Mouse (Mus musculus): ENCODE measurements around the gene Iglon5. TPM values are rescaled to one million over a fixed set of nuclear protein-coding genes. Genes with fewer than 3 reads are reported as not detected.

Iglon5 gene
- total RNA-seq (2021): 10 to 100 TPM; 51.1 to 51.6 TPM
- long read RNA-seq, partial matches to known transcripts: 1 of 1 reads
- long read RNA-seq, other reads (novel, unspliced or antisense): 0 of 1 reads

DNA sequence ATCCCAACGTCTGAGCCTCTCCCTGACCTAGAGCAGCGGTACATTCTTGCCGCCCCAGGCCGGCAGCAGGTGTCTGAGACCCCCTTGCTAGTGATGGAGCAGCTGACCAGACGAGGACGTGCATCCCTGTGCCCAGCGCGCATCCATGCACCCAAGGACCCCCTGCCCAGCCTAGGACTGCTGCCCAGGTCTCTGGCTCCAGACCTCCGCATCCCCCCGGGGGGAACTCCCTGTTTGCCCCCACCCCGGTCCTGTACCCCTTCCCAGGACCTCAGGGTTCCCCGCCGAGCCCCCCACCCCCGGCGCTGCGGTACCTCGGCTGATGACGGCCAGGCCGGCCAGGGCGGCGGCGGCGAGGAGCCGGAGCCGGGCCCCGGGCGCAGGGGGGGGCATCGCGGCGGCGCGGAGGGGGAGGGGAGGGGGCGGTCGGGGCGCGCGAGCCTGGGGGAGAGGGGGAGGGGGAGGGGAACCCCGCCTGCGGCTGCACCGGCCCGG is at the start of gene Iglon5:
Gene Iglon5 (minus strand): TSS at position 445 of the 495 bp plus-strand sequence.
- peak; percentile 37 to 55 for DNase-seq (ENCODE audit: low spot score in 2 of 2)

DNA sequence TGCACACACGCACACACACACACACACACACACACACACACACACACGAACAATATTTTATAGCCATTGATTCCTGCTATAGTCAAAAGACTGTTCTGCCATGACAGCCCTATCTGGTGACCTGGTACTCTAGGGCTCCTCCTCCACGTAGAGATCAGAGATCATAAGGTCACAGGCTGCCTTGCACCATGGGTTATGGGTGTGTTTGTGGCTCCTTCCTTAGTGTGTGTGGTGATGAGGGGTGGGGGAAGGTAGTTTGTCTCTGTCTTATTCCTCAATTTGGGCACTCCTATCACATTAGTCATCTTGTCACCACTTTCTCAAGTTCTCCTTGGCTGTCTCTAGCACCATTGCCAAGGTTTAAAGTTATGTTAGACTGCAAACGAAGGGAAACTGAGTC is 48.6 kb upstream of the Iglon5 start:
- no peak for DNase-seq (ENCODE audit: low spot score in 2 of 2)

DNA sequence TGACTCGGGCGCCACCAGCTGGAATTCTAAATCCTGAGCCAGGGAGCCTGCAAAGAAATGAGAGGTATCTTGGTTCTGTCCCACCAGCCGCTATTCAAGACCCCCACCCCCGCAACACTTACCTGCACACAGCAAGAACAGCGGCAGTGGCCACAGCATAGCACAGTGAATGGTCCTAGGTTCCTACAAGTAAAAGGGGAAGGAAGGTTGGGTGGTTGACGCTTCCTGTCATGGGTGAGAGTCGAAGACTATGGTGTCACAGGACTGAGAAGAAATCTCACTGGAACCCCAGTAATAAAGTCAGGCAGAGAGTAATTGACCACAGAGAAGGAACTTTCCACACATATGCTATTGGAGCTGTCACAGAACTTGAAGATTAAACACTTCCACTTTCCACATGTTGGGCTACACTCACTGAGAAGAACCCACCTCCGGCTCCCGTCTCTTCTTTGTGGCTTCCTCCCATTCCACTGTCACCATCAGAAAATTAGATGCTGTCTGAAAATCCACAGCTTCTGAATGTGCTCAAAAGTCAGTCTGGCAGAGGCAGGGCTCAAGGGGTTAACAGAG is 43.1 kb upstream of the Iglon5 start:
- no peak for DNase-seq (ENCODE audit: low spot score in 2 of 2)

DNA sequence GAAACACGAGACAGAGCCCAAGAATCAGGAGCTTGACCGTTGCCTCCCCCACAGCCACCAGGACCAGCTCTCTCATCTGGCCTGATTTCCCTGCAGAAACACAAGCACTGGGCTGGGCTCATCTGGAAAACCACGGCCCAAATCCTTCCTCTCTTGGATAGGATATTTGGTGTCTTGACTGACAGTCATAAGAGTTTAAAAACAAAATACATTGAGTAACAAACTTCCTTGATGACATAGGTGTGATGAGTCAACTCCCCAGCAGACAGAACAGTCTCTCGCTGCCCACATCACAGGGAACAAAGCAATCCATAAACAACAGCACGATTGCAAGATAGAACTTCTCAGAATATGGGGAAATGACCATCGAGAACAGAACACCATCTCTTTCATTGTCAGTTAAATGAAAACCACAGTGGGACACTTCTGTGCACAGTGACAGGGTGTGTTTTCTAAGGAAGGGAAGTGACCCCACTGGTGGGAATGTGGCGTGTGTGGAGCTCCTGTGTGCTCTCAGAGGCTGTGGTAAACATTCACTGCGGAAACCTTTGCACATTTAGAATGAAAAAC is 40.4 kb upstream of the Iglon5 start:
- no peak for DNase-seq (ENCODE audit: low spot score in 2 of 2)

DNA sequence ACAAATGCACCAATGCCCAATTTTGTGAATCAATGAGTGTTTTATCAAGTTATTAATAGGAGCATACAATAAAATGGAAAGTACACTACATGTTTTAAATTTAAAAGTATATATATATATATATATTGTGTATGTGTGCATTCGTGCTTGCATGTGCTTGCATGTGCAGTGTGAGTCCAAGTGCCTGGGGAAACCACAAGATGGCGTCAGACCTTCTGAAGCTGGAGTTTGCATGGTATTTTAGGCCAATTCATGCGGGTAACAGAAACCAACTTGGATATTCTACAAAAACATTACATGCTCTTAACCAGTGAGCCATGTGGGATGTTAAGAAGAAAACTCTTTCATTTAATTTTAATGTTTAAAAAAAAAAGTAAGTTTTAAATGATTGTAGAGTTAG is 35.4 kb upstream of the Iglon5 start:
- no peak for DNase-seq (ENCODE audit: low spot score in 2 of 2)

DNA sequence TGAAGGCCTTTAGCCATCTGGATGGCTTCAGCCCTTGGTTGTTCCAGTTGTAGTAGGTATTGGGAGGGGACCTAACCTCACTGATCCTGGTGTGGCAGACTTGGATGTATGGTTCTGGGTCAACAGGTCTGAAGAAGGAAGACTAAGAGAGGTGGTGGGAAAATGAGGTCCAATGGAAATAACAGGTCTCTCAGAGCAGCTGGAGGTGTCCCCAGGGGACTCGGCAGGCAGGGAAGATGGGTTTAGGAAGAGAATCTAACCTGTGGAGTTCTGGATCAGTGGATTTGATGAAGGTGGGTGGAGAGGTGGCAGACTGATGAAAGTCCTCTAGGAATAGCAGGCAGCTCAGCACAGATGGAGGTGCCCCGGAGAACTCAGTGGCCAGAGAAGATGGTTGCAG is 32.9 kb upstream of the Iglon5 start:
- no peak for DNase-seq (ENCODE audit: low spot score in 2 of 2)

DNA sequence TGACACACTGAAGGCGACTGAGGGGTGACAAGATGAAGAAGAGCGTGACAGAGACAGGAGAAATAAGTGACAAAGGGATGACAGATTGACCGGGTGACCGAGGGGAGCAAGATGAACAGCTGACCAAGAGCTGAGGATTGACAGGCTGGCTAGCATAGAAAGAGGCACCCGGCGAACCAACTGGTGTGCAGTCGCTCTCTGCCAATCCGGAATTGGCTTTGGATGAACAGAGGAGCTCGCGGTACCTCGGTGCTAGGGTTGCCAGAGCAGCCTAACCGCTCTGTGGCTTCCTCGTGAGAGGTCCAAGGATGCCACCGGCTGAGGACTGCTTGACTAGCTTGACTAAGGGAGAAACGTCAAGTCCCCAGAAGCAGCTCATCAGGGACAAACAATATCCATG is 28.5 kb upstream of the Iglon5 start:
- peak; percentile 24 to 47 for DNase-seq (ENCODE audit: low spot score in 2 of 2)

DNA sequence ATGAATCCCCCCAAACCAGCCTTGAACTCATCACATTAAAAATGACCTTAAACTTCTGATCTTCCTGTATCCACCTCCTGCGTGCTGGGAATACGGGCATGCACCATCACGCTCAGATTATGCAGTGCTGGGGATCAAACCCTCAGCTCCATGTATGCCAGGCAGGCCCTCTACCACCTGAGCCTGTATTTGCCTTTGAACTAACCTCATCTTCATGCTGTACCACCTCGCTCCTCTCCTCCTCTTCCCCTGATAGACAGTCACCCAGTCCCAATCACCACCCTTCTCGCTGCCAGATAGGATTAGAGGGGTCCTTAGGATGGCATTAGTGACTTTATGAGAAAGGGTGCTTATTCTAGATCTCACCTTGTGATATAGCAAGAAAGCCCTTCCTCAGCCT is 25.2 kb upstream of the Iglon5 start:
- DNase-seq (ENCODE audit: low spot score in 2 of 2): no peak

DNA sequence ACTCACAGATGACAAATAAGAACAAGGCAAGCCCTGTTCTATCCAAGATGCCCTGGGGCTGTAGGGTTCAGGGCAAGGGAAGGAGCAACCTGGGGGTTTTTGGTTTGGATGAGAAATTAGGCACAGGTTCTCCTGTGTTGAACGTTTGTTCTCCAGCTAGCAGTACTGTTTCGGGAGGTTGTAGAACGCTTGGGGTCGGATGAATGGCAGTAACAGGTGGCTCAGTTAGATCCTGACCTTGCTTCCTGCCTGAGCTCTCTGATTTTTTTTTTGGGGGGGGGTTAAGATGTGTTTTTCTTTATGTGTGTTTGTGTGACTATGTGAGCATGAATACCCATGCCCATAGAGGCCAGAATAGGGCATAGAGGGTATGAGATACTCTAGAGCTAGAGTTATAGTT is 22.6 kb upstream of the Iglon5 start:
- DNase-seq (ENCODE audit: low spot score in 2 of 2): no peak

DNA sequence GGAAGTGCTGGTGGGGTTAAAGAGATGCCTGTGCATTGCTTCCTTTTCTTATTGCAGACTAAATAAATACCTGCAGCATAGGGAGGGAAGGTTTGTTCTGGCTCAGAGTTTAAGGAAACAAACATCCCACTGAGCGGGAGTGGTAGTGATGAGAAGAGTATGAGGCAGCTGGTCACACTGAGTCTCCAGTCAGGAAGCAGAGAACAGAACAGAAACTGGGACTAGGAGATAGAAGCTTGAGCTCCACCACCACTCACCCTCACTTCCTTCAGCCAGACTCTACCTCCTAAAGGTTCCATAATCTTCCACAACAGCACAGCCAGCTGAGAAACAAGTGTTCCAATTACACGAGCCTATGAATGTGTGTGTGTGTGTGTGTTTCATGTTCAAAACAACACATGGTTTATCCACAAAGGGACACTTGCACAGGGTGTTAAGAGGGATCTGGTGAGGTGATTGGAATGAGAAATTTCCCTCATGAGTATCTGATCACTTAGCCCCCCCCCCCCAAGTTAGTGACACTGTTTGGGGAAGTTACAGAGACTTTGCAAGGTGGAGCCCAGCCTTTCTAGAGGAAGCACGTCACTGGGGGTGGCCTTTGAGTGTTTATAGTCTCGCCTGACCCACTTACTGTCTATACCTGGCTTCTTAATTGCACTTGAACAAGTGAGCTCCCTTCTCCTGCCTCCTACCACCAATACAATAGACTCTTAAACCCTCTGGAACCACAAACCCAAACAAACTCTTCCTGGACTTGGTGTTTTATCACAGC is 22.0 kb upstream of the Iglon5 start:
- DNase-seq (ENCODE audit: low spot score in 2 of 2): no peak

DNA sequence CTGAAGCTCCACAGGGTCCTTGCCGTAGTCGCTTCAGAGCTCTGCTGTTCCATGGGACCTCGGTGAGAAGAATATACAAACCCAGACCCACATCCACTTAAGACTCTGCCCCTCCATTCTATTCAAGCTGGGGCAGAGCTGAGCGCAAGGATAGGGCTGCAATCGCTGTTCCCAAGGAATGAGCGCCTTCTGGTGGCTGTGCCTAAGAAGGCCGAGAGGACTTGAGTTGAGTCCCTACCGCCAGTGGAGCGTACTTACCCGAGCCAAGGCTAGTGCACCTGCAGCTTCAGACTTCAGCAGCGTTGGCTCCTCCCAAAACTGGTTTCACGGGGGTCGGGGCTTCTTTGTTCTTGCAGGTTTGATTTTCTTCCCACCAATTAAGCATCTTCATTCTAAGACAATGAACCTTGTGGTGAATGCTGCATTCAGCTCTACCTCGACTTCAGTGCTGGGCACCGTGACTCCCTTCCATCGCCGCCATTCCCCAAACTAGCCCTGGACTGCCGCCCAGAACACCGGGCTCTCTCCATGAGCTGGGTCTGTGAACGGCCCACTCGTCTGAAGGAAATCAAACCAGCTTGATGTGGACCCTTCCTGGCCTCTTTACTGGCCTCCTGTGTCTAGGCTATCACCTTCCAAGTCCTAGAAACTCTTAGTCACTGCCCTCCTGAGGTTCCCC is 5.6 kb upstream of the Iglon5 start:
- peak; percentile 66 to 75 for DNase-seq (ENCODE audit: low spot score in 2 of 2)

DNA sequence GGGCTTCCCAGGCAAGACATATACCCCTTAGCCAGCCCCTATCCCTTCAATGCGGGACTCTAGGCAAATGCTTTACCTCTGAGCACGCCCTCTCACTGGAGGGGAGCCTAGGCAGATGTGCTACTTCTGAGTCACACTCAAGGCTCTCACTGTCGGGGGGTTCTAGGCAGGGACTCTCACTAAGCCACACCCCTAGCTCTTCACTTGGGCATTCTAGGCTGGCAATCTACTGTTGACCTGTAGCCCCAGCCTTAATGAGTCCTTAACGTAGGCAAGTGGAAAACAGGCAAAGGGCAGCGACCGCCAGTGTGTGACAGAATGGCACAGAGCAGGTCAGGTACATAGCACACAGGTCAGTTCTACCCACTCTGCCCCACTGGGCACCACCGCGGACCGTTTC is 986 bp upstream of the Iglon5 start:
- DNase-seq (ENCODE audit: low spot score in 2 of 2): no peak

DNA sequence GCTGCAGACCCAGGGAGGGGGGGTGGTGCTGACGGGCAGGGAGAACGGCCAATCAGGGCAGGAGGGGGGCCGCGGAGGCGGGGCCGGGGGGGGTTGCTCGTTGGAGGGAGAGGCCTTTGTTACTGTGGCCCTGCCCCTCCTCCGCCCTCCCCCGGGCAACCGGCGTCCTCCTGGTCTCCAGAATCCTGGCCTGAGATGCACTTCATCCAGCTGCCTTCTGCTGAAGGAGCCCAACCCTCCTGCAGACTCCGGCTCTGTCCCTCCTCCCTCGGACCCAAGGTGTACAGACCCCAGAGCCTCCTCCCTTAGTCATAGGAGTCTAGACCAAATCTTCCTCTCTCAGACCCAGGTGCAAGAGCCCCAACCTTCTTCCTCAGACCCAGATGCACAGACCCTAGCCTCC is 308 bp upstream of the Iglon5 start:
- peak; percentile 78 to 83 for DNase-seq (ENCODE audit: low spot score in 2 of 2)

DNA sequence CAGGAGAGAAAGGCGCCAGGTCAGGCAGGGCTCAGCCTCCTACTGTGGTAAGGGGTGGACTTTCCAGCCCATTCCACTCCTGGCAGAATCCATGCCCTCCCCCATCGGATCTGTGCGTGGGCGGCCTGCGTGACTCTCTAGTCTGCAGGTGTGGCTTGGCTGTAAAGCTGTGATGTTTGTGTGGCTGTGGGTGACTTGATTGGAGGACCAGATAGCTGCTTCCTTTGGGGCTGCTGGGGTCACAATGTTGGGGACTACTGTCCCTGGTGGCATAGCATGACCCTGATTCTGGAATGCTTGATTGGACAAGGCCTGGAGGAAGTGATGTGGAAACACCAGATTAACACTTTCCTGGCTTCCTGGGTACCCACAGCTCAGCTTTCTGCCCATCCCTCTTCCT is 1.2 kb downstream of the Iglon5 start:
- DNase-seq (ENCODE audit: low spot score in 2 of 2): no peak

DNA sequence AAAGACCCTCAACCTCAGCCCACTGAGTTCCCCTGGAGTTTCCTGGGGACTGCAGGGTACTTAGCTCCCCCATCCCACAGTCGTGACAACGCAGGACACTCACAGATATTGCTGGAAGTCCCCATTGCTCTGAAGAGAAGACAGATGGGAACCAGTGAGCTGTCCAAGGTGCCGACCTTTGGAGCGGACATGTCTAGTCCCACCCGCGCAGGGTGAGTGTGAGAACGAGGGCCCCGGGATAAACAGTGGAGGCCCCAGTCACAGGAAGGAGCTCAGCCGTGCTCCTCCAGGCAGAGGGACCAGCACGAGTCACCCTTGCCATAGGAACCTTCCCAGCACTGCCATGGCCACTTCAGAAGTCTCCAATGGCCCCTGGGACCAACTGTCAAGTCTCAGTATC is 6.6 kb downstream of the Iglon5 start:
- DNase-seq (ENCODE audit: low spot score in 2 of 2): no peak

DNA sequence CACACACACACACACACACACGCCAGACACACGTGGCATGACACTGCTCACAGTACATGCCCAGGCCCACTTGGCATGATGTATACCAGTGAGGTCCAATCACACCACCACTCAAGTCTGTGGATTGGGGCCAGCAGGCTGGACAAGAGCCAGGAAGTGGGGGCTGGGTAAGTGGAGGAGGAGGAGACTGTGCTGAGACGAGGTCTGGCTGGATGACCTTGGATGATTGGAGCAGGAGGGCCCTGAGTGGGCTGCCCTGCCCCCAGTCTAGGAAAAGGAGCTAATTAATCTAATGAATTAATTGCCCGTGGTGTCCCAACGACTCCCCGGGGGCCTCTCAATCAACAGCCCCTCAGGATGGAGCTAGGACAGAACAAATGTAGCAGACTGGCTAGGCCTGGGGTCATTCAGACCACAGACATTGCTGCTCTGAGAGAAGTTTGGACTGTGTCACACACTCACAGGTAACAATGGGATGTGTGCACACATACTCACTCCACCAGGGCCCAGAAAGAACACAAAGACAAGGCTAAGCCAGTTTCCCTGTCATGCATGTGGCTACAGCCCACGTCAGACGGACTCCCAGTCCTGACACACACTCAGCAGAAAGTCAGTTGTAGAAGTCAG is 7.7 kb downstream of the Iglon5 start:
- DNase-seq (ENCODE audit: low spot score in 2 of 2): peak; percentile 58 to 64

DNA sequence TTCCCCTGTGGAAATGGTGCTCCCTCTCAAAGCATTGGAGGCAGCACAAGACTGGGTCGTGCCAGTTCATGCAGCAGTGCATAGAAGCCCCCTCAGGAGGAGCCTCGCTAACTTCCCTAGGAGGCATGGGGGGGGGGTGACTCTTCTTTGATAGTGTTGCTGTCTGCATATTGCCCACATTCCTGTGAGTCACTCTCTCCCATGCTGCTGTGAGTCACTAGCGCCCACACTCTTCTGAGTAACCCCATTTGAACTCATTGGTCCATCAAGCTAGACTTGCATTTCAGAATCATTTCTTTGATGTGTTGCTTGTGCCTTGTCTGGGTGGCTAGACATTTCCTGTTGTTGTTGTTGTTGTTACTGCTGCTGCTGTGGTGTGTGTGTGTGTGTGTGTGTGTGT is 8.7 kb downstream of the Iglon5 start:
- DNase-seq (ENCODE audit: low spot score in 2 of 2): no peak

DNA sequence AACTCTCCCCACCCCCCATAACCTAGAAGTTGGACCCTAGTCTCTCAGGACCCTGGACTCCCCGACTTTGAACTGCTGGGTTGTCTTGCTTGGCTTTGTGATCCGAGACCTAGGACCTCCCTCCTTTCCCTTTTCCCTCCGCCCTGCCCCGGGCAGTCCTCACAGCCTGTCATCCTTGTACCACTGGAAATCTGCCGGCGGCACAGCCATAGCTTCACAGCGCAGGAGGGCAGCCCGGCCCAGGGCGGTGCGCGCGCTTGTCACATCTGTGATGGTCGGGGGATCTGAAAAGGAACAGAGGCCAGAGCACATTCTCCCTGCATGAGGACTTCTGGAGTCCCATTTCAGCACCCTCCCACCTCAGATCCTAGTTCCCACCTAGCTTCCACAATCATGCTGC is 13.5 kb downstream of the Iglon5 start:
- DNase-seq (ENCODE audit: low spot score in 2 of 2): no peak

DNA sequence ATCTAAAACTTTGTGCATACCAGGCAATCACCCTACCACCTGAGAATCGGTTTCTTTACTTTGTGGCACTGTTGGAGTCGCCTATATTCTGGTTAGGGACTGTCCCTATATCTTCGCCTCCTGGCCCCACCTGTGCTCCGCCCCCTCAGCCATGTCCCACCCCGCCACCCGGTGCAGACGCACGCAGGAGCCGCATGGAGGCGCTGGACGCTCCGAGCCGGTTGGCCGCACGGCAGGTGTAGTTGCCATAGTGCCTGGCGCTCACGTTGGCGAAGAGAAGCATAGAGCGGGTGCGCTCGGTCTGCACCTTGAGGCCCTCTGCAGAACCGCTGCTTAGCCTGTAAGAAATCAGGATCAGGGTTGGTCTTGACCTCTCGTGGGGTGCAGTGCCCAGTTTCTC is 14.2 kb downstream of the Iglon5 start:
- no peak for DNase-seq (ENCODE audit: low spot score in 2 of 2)

DNA sequence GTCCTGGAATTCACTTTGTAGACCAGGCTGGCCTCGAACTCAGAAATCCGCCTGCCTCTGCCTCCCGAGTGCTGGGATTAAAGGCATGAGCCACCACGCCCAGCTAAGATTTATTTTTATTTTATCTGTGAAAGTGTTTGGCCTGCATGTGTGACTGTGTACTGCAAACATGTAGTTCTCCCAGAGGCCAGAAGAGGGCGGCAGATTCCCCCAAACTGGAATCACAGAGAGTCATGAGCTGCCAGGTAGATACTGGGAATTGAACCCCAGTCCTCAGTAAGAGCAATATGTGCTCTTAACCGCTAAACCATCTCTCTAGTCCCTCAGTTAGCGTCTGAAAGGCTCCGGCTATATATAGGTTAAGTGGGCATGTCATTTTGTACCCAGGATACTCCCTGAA is 19.5 kb downstream of the Iglon5 start:
- peak; percentile 44 to 59 for DNase-seq (ENCODE audit: low spot score in 2 of 2)

DNA sequence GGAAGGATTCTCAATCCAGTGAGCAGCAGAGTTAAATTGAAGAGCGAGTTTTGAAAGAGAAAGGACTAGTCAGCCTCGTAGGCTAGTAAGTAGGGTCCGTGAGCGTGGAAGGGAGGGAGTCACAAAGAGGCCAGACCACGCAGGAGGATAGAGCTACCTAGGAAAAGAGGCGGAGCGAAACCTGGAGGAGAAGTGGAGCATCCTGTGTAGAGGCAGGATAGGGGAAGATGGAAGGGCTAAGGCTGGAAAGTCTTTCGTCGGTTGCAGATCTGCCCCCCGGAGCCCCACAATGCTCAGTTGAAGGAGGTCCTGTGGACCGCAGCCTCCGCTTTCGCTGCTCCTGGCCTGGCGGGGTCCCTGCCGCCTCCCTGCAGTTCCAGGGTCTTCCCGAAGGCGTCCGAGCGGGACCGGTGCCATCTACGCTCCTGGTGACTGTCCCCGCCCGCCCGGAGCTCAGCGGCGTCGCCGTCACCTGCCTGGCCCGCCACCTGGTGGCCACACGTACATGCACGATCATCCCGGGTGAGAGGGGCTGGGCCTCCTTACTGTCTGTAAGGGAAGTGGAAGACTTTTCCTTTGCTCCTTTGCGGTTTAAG is 23.7 kb downstream of the Iglon5 start:
- DNase-seq (ENCODE audit: low spot score in 2 of 2): peak; percentile 83 to 87
